11 mouse cellular contexts compared by ENCODE assay signal in the genomic region with DNA sequence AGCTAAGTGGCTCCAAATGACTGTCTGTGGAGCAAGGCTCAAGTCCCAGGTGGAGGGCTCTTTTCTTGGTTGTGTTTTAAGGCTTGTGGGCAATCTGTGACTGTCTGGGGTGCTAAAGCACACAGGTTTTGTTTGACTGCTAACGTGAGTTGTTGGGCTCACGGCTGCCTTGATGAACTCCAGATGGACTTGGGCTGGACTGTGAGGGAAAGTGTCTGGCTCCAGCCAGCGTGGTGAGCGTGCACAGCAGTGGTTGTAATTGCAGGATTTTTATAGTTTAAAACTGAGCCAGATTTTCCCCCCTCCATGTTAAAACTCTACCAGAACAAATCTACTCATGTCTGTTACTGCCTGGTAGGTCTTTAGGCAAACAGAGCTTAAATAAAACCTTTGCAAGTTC. TPM values are rescaled to one million over a fixed set of nuclear protein-coding genes. Genes with fewer than 3 reads are reported as not detected.
A peak's percentile ranks its signal among the peaks of the same experiment; 100 is the strongest.
DNase-seq lines count a peak whose midpoint lies in the region; ATAC-seq and TF ChIP-seq lines count a peak whose summit lies in the region.
"Had no signal": no experiment of that assay in that cellular context is flagged by ENCODE, and none has a peak within 500 bp of the region (broad histone marks: within the 10 kb centered on the region; RNA-seq: fewer than 3 reads in every experiment).

No protein-coding gene starts in this region.

- peak; percentile 72 for DNase-seq in liver, adult 2 months (ENCODE audit: extremely low read depth, low read depth, low spot score)
- DNase-seq in embryo, embryonic 9.5 days (ENCODE audit: extremely low spot score) = peak; percentile 63
- DNase-seq in thymus, postnatal 10 days (ENCODE audit: low spot score in 2 of 2) = no peak
- no peak for DNase-seq in retina, embryonic 14.5 days (ENCODE audit: low spot score)
- DNase-seq: lung, adult 2 months; thymus, adult 18-20 months had no signal

- no peak overlapping the region for H3K9ac ChIP-seq in liver, adult 2 months (ENCODE audit: low read depth, low read length)
- H3K9ac ChIP-seq in liver, embryonic 12.5 days = no peak overlapping the region
- no peak overlapping the region; the same call in 1 of the 2 replicates for H3K9ac ChIP-seq in hindbrain, embryonic 13.5 days
- no peak overlapping the region for H3K9ac ChIP-seq in limb, embryonic 15.5 days

- TF ChIP-seq CTCF in liver, adult 2 months (IDR thresholded peaks at IDR 0.05; ENCODE audit: low read depth, low read length) = no peak

- H3K4me1 ChIP-seq in liver, adult 2 months (ENCODE audit: control insufficient read depth, insufficient read depth, low read length) = peaks cover 16% of the 10 kb centered on the region
- peaks cover 13% of the 10 kb centered on the region; the same call in 1 of the 2 replicates for H3K4me1 ChIP-seq in liver, embryonic 12.5 days
- H3K4me1 ChIP-seq in hindbrain, embryonic 13.5 days (replicated peaks) = peaks cover 37% of the 10 kb centered on the region
- H3K4me1 ChIP-seq in limb, embryonic 15.5 days = peaks cover 30% of the 10 kb centered on the region

- H3K4me2 ChIP-seq in liver, embryonic 12.5 days = no peak overlapping the region
- 0 out of 2 replicates have a peak overlapping the region, but pooled peaks have one; percentile 10 for H3K4me2 ChIP-seq in hindbrain, embryonic 13.5 days
- H3K4me2 ChIP-seq in limb, embryonic 15.5 days = peak overlapping the region; percentile 51

- TF ChIP-seq POLR2A in liver, adult 2 months (IDR thresholded peaks at IDR 0.05; ENCODE audit: extremely low read depth, insufficient read depth, low read length) = no peak

- 21% methylated on average over 4 of the region's 4 CpGs for WGBS in liver, adult 2 months
- 63% methylated on average over 4 of the region's 4 CpGs for WGBS in liver, embryonic 12.5 days (ENCODE audit: insufficient replicate concordance)
- WGBS in hindbrain, embryonic 13.5 days = 60% methylated on average over 4 of the region's 4 CpGs
- 21% methylated on average over 4 of the region's 4 CpGs for WGBS in limb, embryonic 15.5 days

- no peaks in the 10 kb centered on the region for H3K9me3 ChIP-seq in liver, embryonic 12.5 days (replicated peaks)
- no peaks in the 10 kb centered on the region for H3K9me3 ChIP-seq in hindbrain, embryonic 13.5 days
- no peaks in the 10 kb centered on the region for H3K9me3 ChIP-seq in limb, embryonic 15.5 days

- no peak overlapping the region for H3K4me3 ChIP-seq in liver, adult 2 months (ENCODE audit: insufficient read depth, low read depth, low read length)
- no peak overlapping the region for H3K4me3 ChIP-seq in liver, embryonic 12.5 days
- H3K4me3 ChIP-seq in hindbrain, embryonic 13.5 days = no peak overlapping the region
- H3K4me3 ChIP-seq in limb, embryonic 15.5 days = peak overlapping the region; percentile 94
- H3K4me3 ChIP-seq: erythroblast, embryonic 14.5 days had no signal

- no peaks in the 10 kb centered on the region for H3K27me3 ChIP-seq in liver, adult 2 months (ENCODE audit: control insufficient read depth, insufficient read depth, low read length)
- H3K27me3 ChIP-seq in liver, embryonic 12.5 days (replicated peaks) = peaks cover 38% of the 10 kb centered on the region
- no peaks in the 10 kb centered on the region for H3K27me3 ChIP-seq in hindbrain, embryonic 13.5 days
- no peaks in the 10 kb centered on the region for H3K27me3 ChIP-seq in limb, embryonic 15.5 days

- H3K36me3 ChIP-seq in liver, adult 2 months (ENCODE audit: control insufficient read depth, insufficient read depth, low read length) = peaks cover 14% of the 10 kb centered on the region
- no peaks in the 10 kb centered on the region for H3K36me3 ChIP-seq in liver, embryonic 12.5 days
- no peaks in the 10 kb centered on the region for H3K36me3 ChIP-seq in hindbrain, embryonic 13.5 days
- H3K36me3 ChIP-seq in limb, embryonic 15.5 days = peaks cover 17% of the 10 kb centered on the region

- peaks cover 26% of the 10 kb centered on the region for H3K79me2 ChIP-seq in liver, adult 2 months (ENCODE audit: control insufficient read depth, insufficient read depth, low read length)

- no peak for ATAC-seq in liver, embryonic 12.5 days
- ATAC-seq in hindbrain, embryonic 13.5 days (ENCODE audit: low FRiP score) = no peak
- ATAC-seq in limb, embryonic 15.5 days (ENCODE audit: insufficient number of reproducible peaks, low FRiP score, low TSS enrichment, low read depth) = peak; percentile 71; the same call in 1 of the 2 replicates
- no peak for ATAC-seq in erythroblast, adult 5-6 weeks (replicated peaks; ENCODE audit: low FRiP score, poor library complexity, severe bottlenecking)

- H3K27ac ChIP-seq in liver, adult 2 months (replicated peaks; ENCODE audit: insufficient read depth, low read depth, low read length) = peak overlapping the region; percentile 89
- no peak overlapping the region for H3K27ac ChIP-seq in liver, embryonic 12.5 days
- no peak overlapping the region for H3K27ac ChIP-seq in hindbrain, embryonic 13.5 days
- H3K27ac ChIP-seq in limb, embryonic 15.5 days = peak overlapping the region; percentile 99

RNA-seq across cellular contexts. Expression of gene Lrig3, which starts 4.5 kb away (rescaled TPM):
- total RNA-seq in liver, adult 2 months (2014; rRNA removed) = 8.9 and 10.7 TPM in 2 replicates
- 3.7 and 4.2 TPM in 2 replicates for polyA plus RNA-seq in liver, adult 2 months (2012; rRNA removed)
- 1.8 and 1.9 TPM in 2 replicates for polyA plus RNA-seq in liver, embryonic 12.5 days (2016; fragmentation: Nextera tagmentation; extraction: Ambion mirVana)
- polyA plus RNA-seq in hindbrain, embryonic 13.5 days (2015; fragmentation: Nextera tagmentation; extraction: Ambion mirVana) = 5.0 and 5.5 TPM in 2 replicates
- 25.7 and 34.8 TPM in 2 replicates for polyA plus RNA-seq in limb, embryonic 15.5 days (2015; fragmentation: Nextera tagmentation; extraction: Ambion mirVana)
- total RNA-seq in erythroblast, adult 5-6 weeks (2015; ENCODE audit: low replicate concordance) = not detected in 2 replicates
- total RNA-seq in erythroblast, adult 5-6 weeks (2017; ENCODE audit: low replicate concordance) = 0.26 and 0.28 TPM in 2 replicates
- polyA plus RNA-seq: erythroblast, embryonic 14.5 days had no signal

Comparison
In these comparisons a context has a peak if more than half of its experiments do, and no peak if none do; other contexts are left out.
1. H3K27ac ChIP-seq: peak in liver, adult 2 months (single experiment) and limb, embryonic 15.5 days (single experiment); none in liver, embryonic 12.5 days (single experiment) and hindbrain, embryonic 13.5 days (single experiment).
2. DNase-seq: peak in liver, adult 2 months (single experiment) and embryo, embryonic 9.5 days (single experiment); none in thymus, postnatal 10 days (0 of 2) and retina, embryonic 14.5 days (single experiment).